Mouse (Mus musculus): Measurements from ENCODE around the gene Rasl10a.

Gene Rasl10a

DNA sequence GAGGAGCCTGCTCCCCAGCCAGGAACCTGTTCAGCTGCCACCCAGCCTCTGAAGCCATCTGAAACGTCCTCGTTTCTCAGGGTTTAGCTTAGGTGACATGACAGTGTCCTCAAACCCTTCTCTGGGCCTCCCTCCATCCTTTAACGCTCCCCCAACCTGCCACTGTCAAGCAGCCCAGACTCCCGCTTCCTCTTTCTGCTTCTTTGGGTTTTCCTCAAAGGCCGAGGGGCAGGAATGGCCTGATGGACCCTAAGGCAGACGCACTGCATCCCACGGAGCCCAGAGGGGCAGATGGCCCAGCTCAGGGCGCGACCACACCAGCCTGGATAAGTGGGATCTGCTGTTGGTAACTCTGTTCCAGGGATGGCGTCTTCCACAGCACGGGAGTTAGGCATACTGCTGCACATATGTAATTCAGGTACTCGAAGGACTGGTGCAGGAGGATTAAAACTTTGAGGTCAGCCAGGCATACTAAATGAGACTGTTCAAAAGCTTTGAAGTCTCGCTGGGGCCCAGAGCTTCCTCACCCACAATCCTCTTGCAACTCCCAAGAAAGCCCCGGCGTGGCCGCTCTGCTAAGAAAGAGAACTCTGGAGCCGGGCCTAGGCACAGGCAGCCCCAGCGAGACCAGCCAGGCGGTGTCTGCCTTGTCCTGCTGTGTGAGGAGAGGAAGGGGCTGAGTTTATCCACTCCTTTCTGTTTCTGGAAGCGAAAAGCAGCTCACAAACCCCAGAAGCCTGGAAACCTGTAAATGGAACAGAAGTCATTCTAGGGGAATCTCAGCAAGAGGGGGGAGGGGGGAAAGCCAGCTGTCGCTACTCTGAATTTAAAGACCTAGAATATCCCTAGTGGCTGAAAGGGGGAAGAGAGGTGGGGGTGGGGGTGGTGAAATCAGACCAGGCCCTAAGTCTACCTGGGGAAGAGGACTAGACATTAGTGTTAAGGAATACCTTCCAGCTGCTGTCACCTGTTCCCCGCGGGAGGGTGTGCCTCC, 1.7 kb upstream of the Rasl10a start:
- peaks cover 94% of the 10 kb centered on the region for H3K4me1 ChIP-seq (replicated peaks; ENCODE audit: low read depth, low read length)
- peaks cover 9% of the 10 kb centered on the region for H3K36me3 ChIP-seq (ENCODE audit: insufficient read depth, low read length)
- H3K4me3 ChIP-seq (replicated peaks; ENCODE audit: low read length), result peak overlapping the region; percentile 77; the same call in 1 of the 2 replicates
- peaks cover 60% of the 10 kb centered on the region for H3K27me3 ChIP-seq (ENCODE audit: insufficient read depth, low read length)
- TF ChIP-seq CTCF (conservative IDR thresholded peaks at IDR 0.05; ENCODE audit: low read length) (no peak), NANOG (IDR thresholded peaks at IDR 0.05; ENCODE audit: borderline replicate concordance, low read length) (no peak), POU5F1 (IDR thresholded peaks at IDR 0.05; ENCODE audit: borderline replicate concordance, low read length) (no peak)
- no peaks in the 10 kb centered on the region for H3K9me3 ChIP-seq (ENCODE audit: low read length)

DNA sequence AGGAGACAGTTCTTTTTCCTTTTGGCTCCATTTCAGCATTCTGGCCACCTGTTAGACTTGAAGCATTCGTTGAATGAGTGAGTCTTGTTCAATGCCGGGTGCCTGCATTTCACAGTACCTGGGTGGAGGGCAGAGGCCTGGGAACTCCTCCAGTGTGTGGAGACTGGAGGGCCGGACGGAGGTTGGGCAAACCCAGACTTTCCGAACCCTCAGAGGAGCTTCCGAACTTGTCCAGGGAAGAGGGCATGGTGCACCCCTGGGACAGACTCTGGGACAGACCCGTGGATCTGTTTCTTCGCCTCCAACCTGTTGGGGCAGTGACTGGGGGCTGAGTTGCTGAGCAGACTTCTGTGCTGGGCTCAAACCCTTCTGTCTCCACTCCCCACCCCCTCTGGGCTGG, 864 bp upstream of the Rasl10a start:
- H3K36me3 ChIP-seq (ENCODE audit: insufficient read depth, low read length), result peaks cover 10% of the 10 kb centered on the region
- H3K27me3 ChIP-seq (ENCODE audit: insufficient read depth, low read length), result peaks cover 65% of the 10 kb centered on the region
- peaks cover 89% of the 10 kb centered on the region for H3K4me1 ChIP-seq (replicated peaks; ENCODE audit: low read depth, low read length)
- peak overlapping the region; percentile 77 for H3K4me3 ChIP-seq (replicated peaks; ENCODE audit: low read length)
- TF ChIP-seq POU5F1 (IDR thresholded peaks at IDR 0.05; ENCODE audit: borderline replicate concordance, low read length) (no peak), NANOG (IDR thresholded peaks at IDR 0.05; ENCODE audit: borderline replicate concordance, low read length) (no peak), CTCF (conservative IDR thresholded peaks at IDR 0.05; ENCODE audit: low read length) (no peak)
- H3K9me3 ChIP-seq (ENCODE audit: low read length), result no peaks in the 10 kb centered on the region

DNA sequence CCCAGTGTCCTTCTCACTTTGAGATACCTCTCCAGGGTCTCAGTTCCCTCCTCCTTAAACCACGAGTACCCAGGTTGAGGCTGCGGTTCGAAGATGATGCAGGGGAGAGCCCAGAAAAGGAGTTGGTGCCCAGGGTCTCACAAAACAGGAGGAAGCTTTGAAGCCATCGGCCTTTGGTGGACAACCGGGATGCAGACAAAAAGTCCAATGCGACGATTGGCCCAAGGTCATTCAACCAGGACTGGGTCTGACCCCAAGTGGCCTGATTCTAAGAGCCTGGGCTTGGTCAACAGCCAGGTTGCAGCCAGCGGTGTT, 430 bp upstream of the Rasl10a start:
- Histone ChIP-seq H3K36me3 (ENCODE audit: insufficient read depth, low read length) (peaks cover 14% of the 10 kb centered on the region), H3K4me1 (replicated peaks; ENCODE audit: low read depth, low read length) (peaks cover 89% of the 10 kb centered on the region), H3K27me3 (ENCODE audit: insufficient read depth, low read length) (peaks cover 69% of the 10 kb centered on the region), H3K9me3 (ENCODE audit: low read length) (no peaks in the 10 kb centered on the region), H3K4me3 (replicated peaks; ENCODE audit: low read length) (peak overlapping the region; percentile 77)
- no peak for TF ChIP-seq NANOG (IDR thresholded peaks at IDR 0.05; ENCODE audit: borderline replicate concordance, low read length)

DNA sequence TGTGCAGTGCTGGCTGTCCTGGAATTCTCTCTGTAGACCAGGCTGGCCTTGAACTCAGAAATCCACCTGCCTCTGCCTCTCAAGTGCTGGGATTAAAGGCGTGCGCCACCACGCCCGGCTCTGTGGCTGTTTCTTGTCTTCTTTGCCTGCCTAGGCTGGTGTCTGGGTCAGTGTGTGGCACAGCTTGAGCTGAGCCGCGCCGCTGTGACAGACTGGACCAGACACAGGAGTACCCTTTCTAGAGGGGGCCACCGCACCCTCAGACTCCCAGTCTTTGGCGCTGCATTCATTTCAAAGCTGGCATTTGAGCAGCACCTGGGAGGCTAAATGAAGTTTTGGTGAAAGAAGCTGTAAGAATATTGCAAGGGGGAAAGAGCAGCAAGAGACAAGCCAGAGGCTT, 855 bp downstream of the Rasl10a start:
- H3K4me3 ChIP-seq (replicated peaks; ENCODE audit: low read length), result peak overlapping the region; percentile 46; the same call in 1 of the 2 replicates
- H3K36me3 ChIP-seq (ENCODE audit: insufficient read depth, low read length), result peaks cover 27% of the 10 kb centered on the region
- TF ChIP-seq NANOG (IDR thresholded peaks at IDR 0.05; ENCODE audit: borderline replicate concordance, low read length), result no peak
- TF ChIP-seq POU5F1 (IDR thresholded peaks at IDR 0.05; ENCODE audit: borderline replicate concordance, low read length), result no peak
- TF ChIP-seq CTCF (conservative IDR thresholded peaks at IDR 0.05; ENCODE audit: low read length), result no peak
- H3K27me3 ChIP-seq (ENCODE audit: insufficient read depth, low read length), result peaks cover 82% of the 10 kb centered on the region
- H3K9me3 ChIP-seq (ENCODE audit: low read length), result no peaks in the 10 kb centered on the region
- peaks cover 90% of the 10 kb centered on the region for H3K4me1 ChIP-seq (replicated peaks; ENCODE audit: low read depth, low read length)

DNA sequence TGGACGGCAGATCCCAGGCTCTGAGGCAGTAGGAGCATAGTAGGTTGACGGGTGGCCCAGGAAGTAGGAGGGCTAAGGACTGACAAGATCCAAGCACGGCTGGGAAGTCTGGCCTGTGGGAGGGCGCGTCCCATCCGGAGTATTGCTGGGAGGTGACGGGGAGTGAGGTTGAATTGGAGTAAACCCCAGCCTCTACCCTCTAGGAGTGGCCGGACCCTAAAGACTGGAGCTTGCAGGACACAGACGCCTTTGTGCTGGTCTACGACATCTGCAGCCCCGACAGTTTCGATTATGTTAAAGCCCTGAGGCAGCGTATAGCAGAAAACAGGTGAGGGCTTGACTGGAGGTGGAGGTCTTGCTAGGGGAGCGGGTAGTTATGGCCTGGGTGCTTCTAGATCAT, 1.3 kb downstream of the Rasl10a start:
- Histone ChIP-seq H3K4me1 (replicated peaks; ENCODE audit: low read depth, low read length) (peaks cover 90% of the 10 kb centered on the region), H3K36me3 (ENCODE audit: insufficient read depth, low read length) (peaks cover 27% of the 10 kb centered on the region), H3K27me3 (ENCODE audit: insufficient read depth, low read length) (peaks cover 87% of the 10 kb centered on the region), H3K4me3 (replicated peaks; ENCODE audit: low read length) (peak overlapping the region; percentile 46), H3K9me3 (ENCODE audit: low read length) (no peaks in the 10 kb centered on the region)
- TF ChIP-seq NANOG (IDR thresholded peaks at IDR 0.05; ENCODE audit: borderline replicate concordance, low read length) (no peak), CTCF (conservative IDR thresholded peaks at IDR 0.05; ENCODE audit: low read length) (no peak), POU5F1 (IDR thresholded peaks at IDR 0.05; ENCODE audit: borderline replicate concordance, low read length) (no peak)

DNA sequence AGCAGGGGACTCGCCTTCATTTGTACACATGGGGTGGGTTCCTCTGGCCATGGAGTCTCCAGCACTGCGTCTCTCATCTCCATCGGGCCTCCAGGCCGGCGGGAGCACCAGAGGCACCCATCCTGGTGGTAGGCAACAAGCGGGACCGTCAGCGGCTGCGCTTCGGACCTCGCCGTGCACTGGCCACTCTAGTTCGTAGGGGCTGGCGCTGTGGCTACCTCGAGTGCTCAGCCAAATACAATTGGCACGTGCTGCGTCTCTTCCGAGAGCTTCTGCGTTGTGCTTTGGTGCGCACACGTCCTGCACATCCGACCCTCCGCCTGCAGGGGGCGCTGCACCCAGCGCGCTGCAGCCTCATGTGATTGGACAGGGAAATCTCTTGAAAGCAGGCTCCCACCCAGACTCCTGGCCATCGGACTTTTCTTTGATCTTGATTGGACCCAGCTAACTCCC, 1.8 kb downstream of the Rasl10a start:
- Histone ChIP-seq H3K27me3 (ENCODE audit: insufficient read depth, low read length) (peaks cover 89% of the 10 kb centered on the region), H3K4me3 (replicated peaks; ENCODE audit: low read length) (peak overlapping the region; percentile 91), H3K4me1 (replicated peaks; ENCODE audit: low read depth, low read length) (peaks cover 91% of the 10 kb centered on the region), H3K36me3 (ENCODE audit: insufficient read depth, low read length) (peaks cover 27% of the 10 kb centered on the region), H3K9me3 (ENCODE audit: low read length) (no peaks in the 10 kb centered on the region)
- peak; percentile 95 for TF ChIP-seq CTCF (conservative IDR thresholded peaks at IDR 0.05; ENCODE audit: low read length)
- TF ChIP-seq NANOG (IDR thresholded peaks at IDR 0.05; ENCODE audit: borderline replicate concordance, low read length), result no peak

DNA sequence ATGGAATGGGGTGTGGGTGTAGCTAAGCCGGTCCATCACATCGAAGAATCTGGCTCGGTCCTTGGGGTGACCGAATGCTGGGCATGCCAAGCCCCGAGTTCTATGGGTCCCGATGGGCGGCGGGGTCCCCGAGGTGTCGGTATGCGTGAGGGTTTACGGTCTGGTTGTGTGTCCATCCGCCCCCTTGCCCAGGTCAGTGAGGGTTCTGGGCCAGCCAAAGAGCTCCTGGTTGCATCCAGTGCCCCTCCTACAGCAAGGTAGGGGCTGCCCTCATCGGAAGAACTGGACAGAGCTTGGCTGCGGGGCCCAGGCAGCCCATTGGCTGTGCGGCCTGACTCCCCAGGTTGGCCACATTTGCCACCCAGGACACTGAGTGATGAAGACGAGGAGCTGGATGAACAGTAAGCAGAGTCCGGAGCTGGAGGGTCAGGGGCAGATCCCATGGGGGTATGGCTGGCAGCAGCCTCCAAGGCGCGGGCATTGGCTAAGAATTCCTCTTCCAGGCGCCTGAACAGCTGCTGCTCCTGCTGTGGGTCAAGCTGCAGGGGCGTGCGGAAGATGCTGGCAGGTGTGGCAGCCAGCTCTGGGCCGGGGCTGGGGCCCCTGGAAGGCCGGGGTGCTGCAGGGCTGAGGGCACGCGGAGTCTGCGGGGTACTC, 3.0 kb downstream of the Rasl10a start:
- Histone ChIP-seq H3K9me3 (ENCODE audit: low read length) (no peaks in the 10 kb centered on the region), H3K4me1 (replicated peaks; ENCODE audit: low read depth, low read length) (peaks cover 85% of the 10 kb centered on the region), H3K27me3 (ENCODE audit: insufficient read depth, low read length) (peaks cover 78% of the 10 kb centered on the region), H3K36me3 (ENCODE audit: insufficient read depth, low read length) (peaks cover 27% of the 10 kb centered on the region), H3K4me3 (replicated peaks; ENCODE audit: low read length) (peak overlapping the region; percentile 91)
- TF ChIP-seq NANOG (IDR thresholded peaks at IDR 0.05; ENCODE audit: borderline replicate concordance, low read length), result no peak
- TF ChIP-seq POU5F1 (IDR thresholded peaks at IDR 0.05; ENCODE audit: borderline replicate concordance, low read length), result no peak
- no peak for TF ChIP-seq CTCF (conservative IDR thresholded peaks at IDR 0.05; ENCODE audit: low read length)

DNA sequence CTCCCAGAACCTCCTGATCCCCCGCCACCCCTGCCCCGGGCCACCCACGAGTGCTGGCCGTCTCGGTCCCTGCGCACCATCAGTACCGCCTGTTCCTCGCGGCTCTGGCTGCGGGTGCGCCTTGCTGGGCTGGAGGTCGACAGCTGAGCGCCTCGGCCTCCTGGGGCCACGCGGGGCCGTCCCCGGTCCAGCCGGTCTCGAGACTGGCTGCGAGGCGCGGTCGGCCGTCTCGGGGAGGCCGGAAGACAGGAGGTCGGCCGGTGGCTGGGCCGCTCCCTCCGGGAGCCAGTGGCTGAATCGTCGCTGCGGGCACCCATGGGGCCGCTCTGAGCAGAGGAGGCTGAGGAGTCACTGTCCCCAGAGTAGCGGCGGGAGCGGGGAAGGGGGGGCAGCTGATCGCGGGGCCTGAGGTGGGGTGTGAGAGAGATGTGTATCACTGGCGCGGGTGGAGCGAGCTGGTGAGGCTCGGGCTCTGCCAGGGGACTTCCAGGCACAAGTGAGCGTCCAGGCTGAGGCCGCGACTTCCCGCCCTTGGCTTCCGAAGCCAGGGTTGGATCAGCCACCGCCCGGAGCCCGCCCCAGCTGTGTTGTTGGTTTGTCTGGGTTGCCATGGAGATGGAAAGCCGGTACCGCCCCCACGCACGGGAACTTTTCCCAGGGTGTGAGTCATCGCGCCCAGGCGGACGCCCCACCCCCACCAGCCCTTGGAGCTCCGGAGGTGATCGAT, 3.6 kb downstream of the Rasl10a start:
- peaks cover 71% of the 10 kb centered on the region for H3K27me3 ChIP-seq (ENCODE audit: insufficient read depth, low read length)
- TF ChIP-seq NANOG (IDR thresholded peaks at IDR 0.05; ENCODE audit: borderline replicate concordance, low read length) (no peak), POU5F1 (IDR thresholded peaks at IDR 0.05; ENCODE audit: borderline replicate concordance, low read length) (no peak), CTCF (conservative IDR thresholded peaks at IDR 0.05; ENCODE audit: low read length) (no peak)
- H3K4me3 ChIP-seq (replicated peaks; ENCODE audit: low read length), result peak overlapping the region; percentile 91
- H3K9me3 ChIP-seq (ENCODE audit: low read length), result no peaks in the 10 kb centered on the region
- peaks cover 83% of the 10 kb centered on the region for H3K4me1 ChIP-seq (replicated peaks; ENCODE audit: low read depth, low read length)
- peaks cover 27% of the 10 kb centered on the region for H3K36me3 ChIP-seq (ENCODE audit: insufficient read depth, low read length)

Measured in E14TG2a.4 (cell line).